Mouse (Mus musculus) heart, embryonic 11.5 days (tissue): ENCODE data around the gene Cryaa. TPM values are rescaled to one million over a fixed set of nuclear protein-coding genes. Genes with fewer than 3 reads are reported as not detected.

Experiments used
- ATAC-seq: fragments of 200-750 bp; cut with Nextera tagmentation; replicated peaks from 2 replicates; pipeline ENCODE4 v1.8.0; 2017; ENCODE audit warnings: moderate library complexity; ENCODE audit not compliant: insufficient number of reproducible peaks, low FRiP score, low TSS enrichment
- H3K27ac ChIP-seq: fragments of 300-500 bp; sonication (generic); 2 replicates; pipeline ENCODE4 v1.5.1; 2014; ENCODE audit warnings: mild to moderate bottlenecking, low read depth, low read length
- H3K27me3 ChIP-seq: fragments of 300-500 bp; sonication (generic); 2 replicates; pipeline ENCODE4 v1.6.1; 2014; ENCODE audit warnings: mild to moderate bottlenecking, low read length, mixed read lengths; ENCODE audit not compliant: control insufficient read depth, insufficient read depth
- H3K36me3 ChIP-seq: fragments of 300-500 bp; sonication (generic); 2 replicates; pipeline ENCODE4 v1.6.1; 2014; ENCODE audit warnings: mild to moderate bottlenecking, low read length, moderate library complexity, mixed read lengths; ENCODE audit not compliant: control insufficient read depth, insufficient read depth
- H3K4me1 ChIP-seq: fragments of 300-500 bp; sonication (generic); 2 replicates; pipeline ENCODE4 v1.6.1; 2014; ENCODE audit warnings: low read length; ENCODE audit not compliant: control insufficient read depth, insufficient read depth
- H3K4me2 ChIP-seq: fragments of 300-500 bp; sonication (generic); 2 replicates; pipeline ENCODE4 v1.6.1; 2014; ENCODE audit warnings: mild to moderate bottlenecking, moderate library complexity
- H3K4me3 ChIP-seq: fragments of 300-500 bp; sonication (generic); 2 replicates; pipeline ENCODE4 v1.5.1; 2014; ENCODE audit warnings: low read depth, low read length
- H3K9ac ChIP-seq: fragments of 300-500 bp; sonication (generic); 2 replicates; pipeline ENCODE4 v1.6.1; 2014; ENCODE audit warnings: mild to moderate bottlenecking, low read depth, low read length, moderate library complexity
- H3K9me3 ChIP-seq: fragments of 300-500 bp; sonication (generic); replicated peaks from 2 replicates; pipeline ENCODE4 v1.6.1; 2016; ENCODE audit warnings: low read length; ENCODE audit not compliant: control insufficient read depth
- WGBS: fragments of 180-500 bp; shearing (Covaris S2); extraction: QIAGEN DNeasy Blood & Tissue Kit; methylation state at CpG from one replicate; pipeline ENCODE4 v1.1.7; 2014; ENCODE audit not compliant: insufficient replicate concordance; 5-methylcytosine and 5-hydroxymethylcytosine counted together
- polyA plus RNA-seq: library from polyadenylated mRNA; unstranded; fragments of >200 nt; fragmentation: Nextera tagmentation; extraction: Ambion mirVana; gene quantifications from 2 replicates; pipeline ENCODE4 v1.2.1, GENCODE M21; 2014

The Cryaa gene
- polyA plus RNA-seq, 1 experiment from 2014 or later = not detected

DNA sequence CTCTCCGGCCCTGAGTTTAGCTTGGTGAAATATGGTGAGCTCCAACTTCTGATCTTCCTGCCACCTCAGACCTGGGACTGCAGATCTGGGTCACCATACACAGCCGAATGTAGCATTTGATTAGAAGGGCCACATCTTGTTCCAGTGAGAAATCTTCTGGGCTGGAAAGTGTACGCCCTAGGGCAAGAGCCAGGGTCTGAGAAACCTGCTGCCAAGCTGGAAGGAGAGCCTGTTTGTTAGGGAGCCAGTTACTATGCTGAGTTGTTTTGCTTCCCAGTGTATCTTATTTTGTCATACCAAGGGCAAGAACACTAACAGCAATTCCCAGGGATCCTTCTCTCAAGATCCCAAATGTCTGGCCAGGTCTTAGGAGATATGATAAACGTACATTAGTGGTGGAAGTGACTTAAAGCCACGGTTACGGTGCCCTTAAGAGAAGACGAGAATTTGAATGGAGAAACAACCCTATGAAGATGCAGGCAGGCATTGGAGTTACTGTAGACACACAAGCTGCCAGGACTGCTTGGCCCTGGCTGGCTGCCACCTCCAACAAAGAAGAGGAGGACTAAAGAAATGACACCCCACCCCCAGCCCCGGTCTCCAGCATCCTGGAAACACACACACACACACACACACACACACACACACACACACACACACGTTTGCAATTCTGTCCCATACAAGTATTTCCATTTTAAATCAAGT lies 39.6 kb upstream of the Cryaa start:
- no peak overlapping the region; the same call in 1 of the 2 replicates for H3K4me3 ChIP-seq
- peaks cover 7% of the 10 kb centered on the region for H3K4me1 ChIP-seq
- H3K27me3 ChIP-seq = peaks cover 20% of the 10 kb centered on the region
- H3K36me3 ChIP-seq = no peaks in the 10 kb centered on the region
- H3K4me2 ChIP-seq = peak overlapping the region; percentile 96
- H3K27ac ChIP-seq = no peak overlapping the region
- no peaks in the 10 kb centered on the region for H3K9me3 ChIP-seq
- no peak for ATAC-seq
- H3K9ac ChIP-seq = no peak overlapping the region
- WGBS = 59% methylated on average over 9 of the region's 9 CpGs

DNA sequence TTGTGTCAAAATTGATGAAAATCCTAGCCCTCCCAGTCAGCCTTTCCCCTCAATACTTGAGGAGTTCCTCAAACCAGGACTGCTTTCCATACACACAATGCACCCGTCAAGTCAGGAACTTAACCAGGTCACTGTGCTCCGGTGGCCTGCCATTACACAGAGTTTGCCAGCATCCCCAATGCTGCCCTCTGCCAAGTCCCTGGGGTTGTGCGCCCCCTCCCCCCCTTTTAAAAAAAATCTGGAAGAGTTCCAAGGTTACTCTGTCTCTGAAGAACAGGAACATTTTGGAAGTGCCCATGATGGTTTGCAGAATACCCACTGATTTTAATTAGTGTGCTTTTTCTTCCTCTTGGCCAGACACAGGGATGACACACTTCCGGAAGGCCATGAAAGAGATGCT lies 38.0 kb upstream of the Cryaa start:
- H3K27me3 ChIP-seq = peaks cover 20% of the 10 kb centered on the region
- WGBS = 63% methylated on average over 4 of the region's 4 CpGs
- no peak overlapping the region for H3K27ac ChIP-seq
- H3K4me3 ChIP-seq = no peak overlapping the region
- H3K9ac ChIP-seq = no peak overlapping the region
- no peaks in the 10 kb centered on the region for H3K9me3 ChIP-seq
- ATAC-seq = no peak
- no peak overlapping the region for H3K4me2 ChIP-seq
- H3K4me1 ChIP-seq = peaks cover 7% of the 10 kb centered on the region
- no peaks in the 10 kb centered on the region for H3K36me3 ChIP-seq

DNA sequence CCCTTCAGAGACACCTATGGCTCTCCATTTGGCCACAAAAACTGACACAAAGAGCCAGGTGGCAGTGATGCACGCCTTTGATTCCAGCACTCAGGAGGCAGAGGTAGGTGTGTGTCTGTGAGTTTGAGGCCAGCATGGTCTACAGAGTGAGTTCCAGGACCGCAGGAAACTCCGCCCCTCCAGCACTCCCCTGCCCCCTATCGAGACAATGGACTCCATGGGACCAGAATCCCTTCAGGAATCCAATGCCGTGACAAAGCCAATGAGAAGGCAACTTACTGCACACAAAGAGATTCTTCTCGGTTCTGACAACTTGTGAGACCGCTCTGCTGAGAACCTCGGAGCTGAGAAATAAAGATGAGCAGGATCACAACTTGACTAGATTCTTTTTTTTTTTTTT lies 35.3 kb upstream of the Cryaa start:
- Histone ChIP-seq H3K4me2 (no peak overlapping the region), H3K9me3 (no peaks in the 10 kb centered on the region), H3K9ac (no peak overlapping the region), H3K4me1 (no peaks in the 10 kb centered on the region), H3K36me3 (peaks cover 10% of the 10 kb centered on the region), H3K4me3 (no peak overlapping the region), H3K27me3 (no peaks in the 10 kb centered on the region), H3K27ac (no peak overlapping the region)
- WGBS = 45% methylated on average over 8 of the region's 8 CpGs
- ATAC-seq = no peak

DNA sequence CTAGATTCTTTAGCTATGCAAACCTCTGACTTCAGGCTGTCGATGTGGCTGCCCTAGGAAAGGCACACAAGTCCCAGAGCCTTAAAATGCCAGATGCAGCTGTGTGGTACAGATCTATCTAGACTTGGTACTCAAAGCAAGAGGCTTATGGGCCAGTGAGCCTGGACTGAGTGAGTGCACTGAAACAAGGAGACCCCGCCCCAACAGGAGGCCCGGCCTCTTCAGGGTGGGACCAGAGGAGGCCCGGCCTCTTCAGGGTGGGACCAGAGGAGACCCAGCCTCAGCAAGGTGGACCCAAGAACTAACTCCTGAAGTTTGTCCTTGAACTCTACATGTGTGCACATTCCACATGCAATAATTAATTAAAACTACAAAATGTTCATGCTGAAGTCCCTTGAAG lies 34.7 kb upstream of the Cryaa start:
- WGBS = 57% methylated on average over 4 of the region's 4 CpGs
- H3K9ac ChIP-seq = no peak overlapping the region
- H3K4me1 ChIP-seq = no peaks in the 10 kb centered on the region
- no peak overlapping the region for H3K4me3 ChIP-seq
- no peak overlapping the region for H3K4me2 ChIP-seq
- H3K27me3 ChIP-seq = no peaks in the 10 kb centered on the region
- no peak for ATAC-seq
- no peaks in the 10 kb centered on the region for H3K9me3 ChIP-seq
- peaks cover 16% of the 10 kb centered on the region for H3K36me3 ChIP-seq
- no peak overlapping the region for H3K27ac ChIP-seq

DNA sequence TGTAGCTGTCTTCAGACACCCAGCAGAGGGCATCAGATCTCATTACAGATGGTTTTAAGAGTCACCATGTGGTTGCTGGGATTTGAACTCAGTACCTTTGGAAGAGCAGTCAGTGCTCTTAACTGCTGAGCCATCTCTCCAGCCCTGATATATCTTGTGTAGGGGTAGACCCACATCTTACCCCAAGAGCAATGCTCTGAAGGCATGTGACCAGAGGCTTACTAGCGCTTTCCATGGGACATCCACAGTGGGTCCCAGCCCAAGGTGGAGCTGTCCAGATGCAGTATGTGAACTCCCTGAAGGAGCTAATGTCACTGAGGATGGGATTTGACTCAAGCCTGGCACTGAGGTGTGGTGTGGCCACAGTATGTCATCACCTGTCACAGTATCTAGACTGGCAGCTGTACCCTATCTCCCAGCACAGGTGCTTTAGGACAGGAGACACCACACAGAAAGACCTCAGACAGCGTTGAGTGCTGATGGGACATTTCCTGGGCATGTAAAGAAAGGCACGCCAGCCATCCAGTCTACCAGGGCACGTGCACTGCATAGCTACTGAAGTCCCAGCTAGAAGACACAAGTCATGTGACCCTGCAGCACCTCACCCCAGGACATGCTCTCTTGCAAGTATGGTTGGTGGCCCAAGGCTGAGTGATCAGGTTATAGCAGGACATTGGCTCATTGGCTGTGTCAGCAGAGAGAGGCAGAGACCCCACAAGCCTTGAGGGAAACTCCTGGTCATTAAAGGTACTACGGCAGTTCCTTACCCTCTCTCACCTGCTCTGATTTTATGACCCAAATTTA lies 31.2 kb upstream of the Cryaa start:
- 85% methylated on average over 5 of the region's 5 CpGs for WGBS
- Histone ChIP-seq H3K4me3 (no peak overlapping the region), H3K9ac (no peak overlapping the region), H3K27ac (no peak overlapping the region), H3K9me3 (no peaks in the 10 kb centered on the region), H3K4me2 (no peak overlapping the region), H3K36me3 (peaks cover 44% of the 10 kb centered on the region), H3K27me3 (no peaks in the 10 kb centered on the region), H3K4me1 (no peaks in the 10 kb centered on the region)
- no peak for ATAC-seq

DNA sequence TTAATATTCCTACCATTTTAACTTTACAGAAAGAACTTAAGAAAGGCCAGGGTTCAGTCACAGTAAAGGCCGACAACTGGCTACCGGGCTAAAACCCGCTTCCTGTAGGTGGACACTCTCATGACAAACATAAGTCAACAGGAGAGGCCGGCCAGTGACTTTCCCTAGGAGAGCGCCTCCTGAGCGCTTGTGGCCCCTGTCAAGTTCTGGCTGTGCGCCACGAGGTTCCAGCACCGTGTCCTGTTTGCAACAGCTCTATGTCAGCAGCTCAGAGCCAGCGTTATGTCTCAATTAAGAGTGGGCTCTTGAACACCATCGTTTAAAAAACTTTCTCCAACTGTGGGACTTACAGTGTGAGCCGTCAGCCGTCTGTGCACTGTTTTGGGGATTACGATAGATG lies 25.5 kb upstream of the Cryaa start:
- H3K36me3 ChIP-seq = peaks cover 70% of the 10 kb centered on the region
- WGBS = 89% methylated on average over 14 of the region's 14 CpGs
- no peaks in the 10 kb centered on the region for H3K9me3 ChIP-seq
- H3K4me2 ChIP-seq = no peak overlapping the region
- peaks cover 6% of the 10 kb centered on the region; the same call in 1 of the 2 replicates for H3K4me1 ChIP-seq
- no peak for ATAC-seq
- no peak overlapping the region for H3K4me3 ChIP-seq
- no peaks in the 10 kb centered on the region for H3K27me3 ChIP-seq
- H3K9ac ChIP-seq = no peak overlapping the region
- no peak overlapping the region for H3K27ac ChIP-seq

DNA sequence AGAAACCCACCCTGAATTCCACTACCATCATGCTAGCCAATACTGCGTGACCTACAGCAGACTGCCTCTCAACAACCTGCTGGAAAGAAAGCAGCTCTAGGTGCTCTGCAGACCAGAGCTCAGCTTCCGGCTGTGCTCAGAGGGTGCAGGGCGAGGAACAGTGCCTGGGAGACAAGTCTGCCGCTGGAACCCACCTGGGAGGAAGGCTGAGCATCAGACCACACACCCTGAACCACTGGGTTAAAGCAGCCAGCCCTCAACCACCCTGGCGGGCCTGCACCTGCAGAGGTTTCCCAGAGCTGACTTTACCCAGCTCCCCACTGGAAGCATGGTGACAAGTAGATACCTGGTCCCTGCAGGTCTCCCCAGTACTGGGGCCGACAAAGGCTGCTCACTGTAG lies 24.3 kb upstream of the Cryaa start:
- H3K9ac ChIP-seq = no peak overlapping the region
- ATAC-seq = no peak
- no peak overlapping the region for H3K27ac ChIP-seq
- no peak overlapping the region for H3K4me3 ChIP-seq
- H3K36me3 ChIP-seq = peaks cover 59% of the 10 kb centered on the region
- peaks cover 12% of the 10 kb centered on the region; the same call in 1 of the 2 replicates for H3K4me1 ChIP-seq
- no peaks in the 10 kb centered on the region for H3K27me3 ChIP-seq
- no peaks in the 10 kb centered on the region for H3K9me3 ChIP-seq
- 88% methylated on average over 6 of the region's 6 CpGs for WGBS
- no peak overlapping the region for H3K4me2 ChIP-seq

DNA sequence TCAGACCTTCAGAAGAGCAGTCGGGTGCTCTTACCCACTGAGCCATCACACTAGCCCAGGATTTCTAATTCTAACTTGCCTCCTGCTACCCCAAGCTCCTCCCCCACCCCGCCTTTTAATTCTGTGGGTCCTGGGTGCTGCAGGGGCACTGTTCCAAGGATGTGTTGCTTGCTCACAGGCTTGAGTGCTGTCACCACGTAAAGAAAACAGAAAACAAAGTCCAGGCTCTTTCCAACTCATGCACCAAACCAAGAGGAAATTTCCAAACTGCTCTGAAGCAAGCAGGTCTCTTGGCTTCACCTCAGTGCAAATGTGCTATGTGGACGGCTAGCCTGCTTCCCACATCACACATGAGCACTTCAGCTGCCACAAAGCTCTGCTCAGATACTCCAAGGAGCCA lies 22.2 kb upstream of the Cryaa start:
- Histone ChIP-seq H3K4me3 (no peak overlapping the region), H3K9ac (no peak overlapping the region), H3K4me1 (peaks cover 12% of the 10 kb centered on the region; the same call in 1 of the 2 replicates), H3K27me3 (no peaks in the 10 kb centered on the region), H3K27ac (no peak overlapping the region), H3K9me3 (no peaks in the 10 kb centered on the region), H3K36me3 (peaks cover 42% of the 10 kb centered on the region), H3K4me2 (no peak overlapping the region)
- 76% methylated on average over 4 of the region's 4 CpGs for WGBS
- no peak for ATAC-seq
